Mouse (Mus musculus) ES-Bruce4 (cell line): ENCODE data around the gene Cfap61.

ENCODE experiments used
- CTCF ChIP-seq: IDR thresholded peaks from one replicate; pipeline ENCODE4 v1.8.1; 2011; ENCODE audit warnings: low read depth, low read length
- POLR2A ChIP-seq: IDR thresholded peaks from one replicate; pipeline ENCODE4 v1.8.1; 2011; ENCODE audit warnings: low read length; ENCODE audit not compliant: insufficient read depth

GRCm38 (mm10) chr2:145893756-145894155 is 40.8 kb upstream of the Cfap61 start:
- TF ChIP-seq CTCF (no peak), POLR2A (no peak)
